Mouse (Mus musculus): ENCODE results near the gene Cyyr1.
"Not testable (repeated sequence)": the region's sequence is repeated elsewhere in the genome, so short reads cannot be mapped to it uniquely, and the experiment has no call there.

Cyyr1 gene

DNA sequence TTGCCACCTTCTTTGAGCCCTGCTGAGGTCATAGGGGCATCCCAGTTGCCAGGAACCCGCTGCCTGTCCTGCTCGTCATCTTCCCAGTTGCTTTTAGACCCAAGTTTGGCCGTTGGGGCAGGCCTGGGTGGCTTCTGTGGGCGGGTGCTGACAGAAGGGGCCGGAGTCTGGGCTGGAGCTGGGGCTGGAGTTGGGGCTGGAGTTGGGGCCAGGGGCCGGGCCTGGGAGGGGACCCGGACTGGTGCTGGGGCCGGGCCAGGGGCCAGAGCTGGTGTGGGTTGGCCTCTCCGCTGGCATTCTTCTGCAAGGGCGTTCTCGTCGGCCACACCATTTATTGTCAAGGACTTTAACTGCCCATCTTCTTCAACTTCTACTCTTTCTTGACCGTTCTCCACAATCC is at the start of gene Cyyr1:
TSS of gene Cyyr1 (minus strand) at position 101 of the 400 bp plus-strand sequence.
- CTCF ChIA-PET = not testable (repeated sequence)

DNA sequence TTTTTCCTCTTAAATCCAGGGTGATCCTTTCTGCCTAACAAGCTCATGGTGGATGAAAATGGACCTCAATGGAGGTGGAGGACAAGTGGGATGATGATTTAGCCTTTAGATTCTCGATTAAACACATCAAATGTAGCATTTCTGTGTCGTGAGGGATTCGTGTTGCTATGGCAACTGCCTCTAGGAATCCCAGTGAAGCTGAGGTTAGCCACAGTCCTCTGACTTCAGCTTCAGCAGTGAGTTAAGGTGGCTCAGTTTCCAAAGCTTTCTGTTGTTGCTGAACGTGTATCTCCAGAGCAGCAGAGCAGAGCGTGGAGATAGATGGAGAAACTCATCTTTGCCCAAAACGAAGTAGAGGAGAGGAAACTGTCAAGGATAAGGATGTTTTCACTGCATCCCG is 35.6 kb upstream of the Cyyr1 start:
- CTCF ChIA-PET = no interaction called here

DNA sequence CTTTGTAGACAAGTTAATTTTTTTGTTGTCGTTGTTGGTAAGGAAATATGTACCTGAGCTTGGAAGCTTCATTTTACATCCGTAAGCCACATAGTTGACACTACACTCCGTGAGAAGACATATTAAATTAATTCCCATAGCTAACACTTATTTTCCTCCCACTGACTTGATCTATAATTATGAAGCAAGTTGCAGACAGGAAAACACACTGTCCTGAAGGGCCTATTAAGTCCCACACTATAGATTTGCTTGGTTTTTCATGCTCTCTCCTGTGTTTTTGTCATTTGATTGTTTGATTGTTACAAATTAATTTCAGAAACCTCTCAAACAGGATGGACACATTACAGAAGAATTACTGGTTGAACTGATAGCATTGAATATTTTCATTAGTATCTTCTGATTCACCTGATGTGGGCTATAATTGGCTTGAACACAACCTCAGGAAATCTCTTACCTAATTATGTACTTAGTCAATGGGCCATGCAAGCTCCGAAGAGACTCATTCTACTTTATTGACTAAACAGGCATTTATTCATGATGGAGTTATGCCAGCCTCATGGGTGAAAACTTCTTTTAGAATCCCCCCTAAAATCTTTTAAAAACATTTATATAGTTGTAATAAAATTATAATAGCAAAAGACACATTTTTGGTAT is 34.5 kb upstream of the Cyyr1 start:
- CTCF ChIA-PET = no interaction called here

GRCm38 (mm10) chr16:85566474-85566873 is 13.3 kb upstream of the Cyyr1 start:
- CTCF ChIA-PET = no interaction called here

GRCm38 (mm10) chr16:85553838-85554237 is 641 bp upstream of the Cyyr1 start:
- CTCF ChIA-PET = no interaction called here

GRCm38 (mm10) chr16:85551976-85552375 is 1.2 kb downstream of the Cyyr1 start:
- CTCF ChIA-PET = not testable (repeated sequence)

GRCm38 (mm10) chr16:85549971-85550567 is 3.1 kb downstream of the Cyyr1 start:
- CTCF ChIA-PET = no interaction called here

GRCm38 (mm10) chr16:85546519-85546918 is 6.7 kb downstream of the Cyyr1 start:
- CTCF ChIA-PET = no interaction called here

DNA sequence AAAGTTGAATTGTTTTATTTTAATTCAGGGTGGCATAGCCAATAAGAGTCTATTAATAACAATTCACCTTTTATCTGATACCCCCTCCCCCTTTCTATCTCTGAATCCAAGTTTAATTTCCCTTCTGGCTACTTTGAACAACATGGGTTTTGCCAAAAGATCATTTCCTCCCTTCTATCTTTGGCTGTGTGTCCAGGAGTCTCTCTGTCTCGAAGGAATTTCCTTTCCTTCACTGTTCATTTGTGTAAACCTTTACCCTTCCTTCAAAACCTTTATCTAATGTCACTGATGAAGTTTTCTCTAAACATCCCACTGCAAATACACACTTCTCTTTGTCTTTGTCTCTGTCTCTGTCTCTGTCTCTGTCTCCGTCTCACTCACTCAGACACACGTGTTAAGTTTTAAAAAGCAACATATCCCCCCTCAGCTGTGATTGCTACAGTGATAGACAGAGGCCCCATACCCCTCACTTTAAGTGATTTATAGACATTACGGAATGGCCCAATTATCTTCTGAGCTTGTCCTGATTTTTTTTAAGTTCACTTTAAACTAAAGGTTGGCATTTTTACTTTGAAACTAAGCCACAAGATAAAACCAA is 11.4 kb downstream of the Cyyr1 start:
- CTCF ChIA-PET = no interaction called here

GRCm38 (mm10) chr16:85541023-85541422 is 12.2 kb downstream of the Cyyr1 start:
- CTCF ChIA-PET = no interaction called here

DNA sequence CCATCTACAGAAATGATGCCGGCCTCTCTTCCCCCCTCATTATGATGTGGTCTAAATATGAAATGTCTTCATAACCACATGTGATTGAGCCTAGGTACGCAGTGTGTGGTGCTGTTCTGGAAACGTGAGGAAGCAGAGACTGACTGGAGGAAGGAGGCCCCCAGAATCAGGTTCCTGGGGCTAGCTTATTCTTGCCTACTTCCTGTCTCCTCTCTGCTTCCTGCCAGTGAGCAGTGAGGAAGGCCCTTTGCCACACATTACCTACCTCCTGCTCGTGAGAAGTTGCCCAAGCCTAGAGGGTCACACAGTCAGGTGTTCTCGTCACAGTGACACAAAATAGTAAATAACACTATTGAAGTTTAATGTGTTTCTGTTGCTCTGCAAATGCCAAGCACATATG is 14.8 kb downstream of the Cyyr1 start:
- CTCF ChIA-PET = no interaction called here

- CTCF ChIA-PET = no interaction called here
Observed at GRCm38 (mm10) chr16:85536075-85536474, 17.1 kb downstream of the Cyyr1 start.

GRCm38 (mm10) chr16:85527743-85528620 is 25.2 kb downstream of the Cyyr1 start:
- CTCF ChIA-PET = no interaction called here

DNA sequence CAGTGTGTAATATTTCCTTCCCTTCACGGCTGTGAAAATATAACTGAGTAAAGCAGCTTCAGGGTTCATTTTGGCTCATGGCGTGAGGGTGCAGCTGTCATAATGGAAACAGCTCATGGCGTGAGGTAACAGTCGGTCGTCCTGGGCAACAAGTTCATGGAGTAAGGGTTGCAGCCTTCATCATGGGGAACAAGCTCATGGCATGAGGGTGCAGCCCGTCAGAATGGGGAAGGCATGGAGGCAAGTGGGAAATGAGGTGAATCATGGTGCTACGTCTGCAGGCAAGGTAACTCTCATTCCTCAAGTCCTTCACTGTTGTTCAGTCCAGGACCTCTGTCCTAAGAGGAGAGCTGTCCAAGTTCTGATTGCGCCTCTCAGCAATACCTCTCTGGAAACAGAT is 28.6 kb downstream of the Cyyr1 start:
- CTCF ChIA-PET = no interaction called here

- CTCF ChIA-PET = no interaction called here
Observed at GRCm38 (mm10) chr16:85507264-85507663, 45.9 kb downstream of the Cyyr1 start.

- CTCF ChIA-PET = no interaction called here
Observed at GRCm38 (mm10) chr16:85505108-85505507, 48.1 kb downstream of the Cyyr1 start.

GRCm38 (mm10) chr16:85503416-85503815 is 49.8 kb downstream of the Cyyr1 start:
- CTCF ChIA-PET = no interaction called here

GRCm38 (mm10) chr16:85495837-85496236 is 57.4 kb downstream of the Cyyr1 start:
- CTCF ChIA-PET = no interaction called here

GRCm38 (mm10) chr16:85488105-85488607 is 65.0 kb downstream of the Cyyr1 start:
- CTCF ChIA-PET = interaction anchor here (0.6 kb wide), 1 partner anchor 529 kb away, joined by 3 read pairs; no protein-coding TSS in a partner anchor

- CTCF ChIA-PET = interaction anchor here (0.6 kb wide), 1 partner anchor 530 kb away, joined by 3 read pairs; no protein-coding TSS in a partner anchor
Observed at GRCm38 (mm10) chr16:85487266-85487665, 65.9 kb downstream of the Cyyr1 start.

GRCm38 (mm10) chr16:85484557-85484956 is 68.6 kb downstream of the Cyyr1 start:
- CTCF ChIA-PET = no interaction called here

DNA sequence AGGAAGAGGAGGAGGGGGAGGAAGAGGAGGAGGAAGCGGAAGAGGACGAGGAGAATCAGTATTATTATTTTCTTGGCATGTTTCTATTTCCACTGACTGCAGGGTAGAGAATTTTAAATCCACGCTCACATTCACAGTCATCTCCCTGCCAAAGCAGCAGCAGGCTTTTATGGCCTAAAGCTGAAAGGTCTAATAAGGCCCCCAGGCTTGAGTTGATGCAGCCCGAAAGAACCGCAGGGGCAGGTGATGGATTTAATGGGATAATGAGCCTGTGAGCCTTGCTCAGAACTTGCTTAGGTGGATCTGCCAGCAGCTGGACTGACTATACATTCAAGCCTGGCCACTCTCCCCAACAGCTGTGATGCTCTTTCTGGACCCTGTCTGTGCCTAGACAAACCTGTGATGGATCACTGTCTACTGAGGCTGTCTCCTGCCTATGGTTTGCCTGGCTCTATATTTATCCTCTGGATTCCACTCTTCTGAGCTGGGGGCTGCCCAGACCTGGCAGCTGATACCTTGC is 78.6 kb downstream of the Cyyr1 start:
- CTCF ChIA-PET = interaction anchor here (0.6 kb wide), 1 partner anchor 165 kb away, joined by 15 read pairs; no protein-coding TSS in a partner anchor
